Mouse (Mus musculus) liver, adult 2 months (tissue): ENCODE data around the gene Fam98c.

ENCODE experiments used
- CTCF ChIP-seq: fragments of 200-500 bp; IDR thresholded peaks from 2 replicates; pipeline ENCODE4 v1.5.1; 2011; ENCODE audit warnings: low read depth, low read length, control low read depth
- POLR2A ChIP-seq: fragments of 200-500 bp; IDR thresholded peaks from 2 replicates; pipeline ENCODE4 v1.6.1; 2011; ENCODE audit warnings: low read length, control low read depth; ENCODE audit not compliant: insufficient read depth; ENCODE audit errors: extremely low read depth

- TF ChIP-seq CTCF (no peak), POLR2A (no peak)
Observed at GRCm38 (mm10) chr7:29108992-29109955, 46.8 kb downstream of the Fam98c start.
